Mouse (Mus musculus): Measurements from ENCODE around the gene Ano8.
"Not testable (repeated sequence)": the region's sequence is repeated elsewhere in the genome, so short reads cannot be mapped to it uniquely, and the experiment has no call there.

Ano8 gene

GRCm38 (mm10) chr8:71485142-71486135 lies at the start of gene Ano8:
Gene Ano8, minus strand, starts transcription at chr8:71485963.
- DNase-seq (ENCODE audit: low spot score in 2 of 2): peak in 1 of 2 experiments; percentile 89

GRCm38 (mm10) chr8:71534263-71534810 lies 48.6 kb upstream of the Ano8 start:
- no peak for DNase-seq (ENCODE audit: low spot score in 2 of 2)

- DNase-seq (ENCODE audit: low spot score in 2 of 2): peak in 1 of 2 experiments; percentile 55
Measured at GRCm38 (mm10) chr8:71530735-71531467, 45.1 kb upstream of the Ano8 start.

- DNase-seq (ENCODE audit: low spot score in 2 of 2): no peak
Measured at GRCm38 (mm10) chr8:71528362-71529073, 42.8 kb upstream of the Ano8 start.

GRCm38 (mm10) chr8:71527162-71527870 lies 41.6 kb upstream of the Ano8 start:
- no peak for DNase-seq (ENCODE audit: low spot score in 2 of 2)

GRCm38 (mm10) chr8:71526272-71526671 lies 40.5 kb upstream of the Ano8 start:
- no peak for DNase-seq (ENCODE audit: low spot score in 2 of 2)

- DNase-seq (ENCODE audit: low spot score in 2 of 2): no peak
Measured at GRCm38 (mm10) chr8:71525226-71526050, 39.7 kb upstream of the Ano8 start, which contains the start of gene Ccdc194. Gene Ccdc194, minus strand, starts transcription at chr8:71525711.

- peak; percentile 74 to 94 for DNase-seq (ENCODE audit: low spot score in 2 of 2)
Measured at GRCm38 (mm10) chr8:71521634-71522033, 35.9 kb upstream of the Ano8 start.

GRCm38 (mm10) chr8:71519037-71519825 lies 33.5 kb upstream of the Ano8 start:
- not testable (repeated sequence) for DNase-seq (ENCODE audit: low spot score in 2 of 2)

- no peak for DNase-seq (ENCODE audit: low spot score in 2 of 2)
Measured at GRCm38 (mm10) chr8:71516786-71517185, 31.0 kb upstream of the Ano8 start.

GRCm38 (mm10) chr8:71515043-71515442 lies 29.3 kb upstream of the Ano8 start:
- no peak for DNase-seq (ENCODE audit: low spot score in 2 of 2)

GRCm38 (mm10) chr8:71513018-71513754 lies 27.4 kb upstream of the Ano8 start:
- DNase-seq (ENCODE audit: low spot score in 2 of 2): no peak

- no peak for DNase-seq (ENCODE audit: low spot score in 2 of 2)
Measured at GRCm38 (mm10) chr8:71511644-71512043, 25.9 kb upstream of the Ano8 start, which contains the start of gene Plvap. Gene Plvap, minus strand, starts transcription at chr8:71511752.

GRCm38 (mm10) chr8:71509316-71509715 lies 23.6 kb upstream of the Ano8 start:
- DNase-seq (ENCODE audit: low spot score in 2 of 2): no peak

- peak in 1 of 2 experiments; percentile 83 for DNase-seq (ENCODE audit: low spot score in 2 of 2)
Measured at GRCm38 (mm10) chr8:71507589-71508104, 21.9 kb upstream of the Ano8 start.

- DNase-seq (ENCODE audit: low spot score in 2 of 2): no peak
Measured at GRCm38 (mm10) chr8:71505979-71506378, 20.2 kb upstream of the Ano8 start.

GRCm38 (mm10) chr8:71505326-71505725 lies 19.6 kb upstream of the Ano8 start:
- DNase-seq (ENCODE audit: low spot score in 2 of 2): no peak

- DNase-seq (ENCODE audit: low spot score in 2 of 2): no peak
Measured at GRCm38 (mm10) chr8:71504349-71504748, 18.6 kb upstream of the Ano8 start.
